ENCODE assay signal across 13 mouse cellular contexts in the genomic region with DNA sequence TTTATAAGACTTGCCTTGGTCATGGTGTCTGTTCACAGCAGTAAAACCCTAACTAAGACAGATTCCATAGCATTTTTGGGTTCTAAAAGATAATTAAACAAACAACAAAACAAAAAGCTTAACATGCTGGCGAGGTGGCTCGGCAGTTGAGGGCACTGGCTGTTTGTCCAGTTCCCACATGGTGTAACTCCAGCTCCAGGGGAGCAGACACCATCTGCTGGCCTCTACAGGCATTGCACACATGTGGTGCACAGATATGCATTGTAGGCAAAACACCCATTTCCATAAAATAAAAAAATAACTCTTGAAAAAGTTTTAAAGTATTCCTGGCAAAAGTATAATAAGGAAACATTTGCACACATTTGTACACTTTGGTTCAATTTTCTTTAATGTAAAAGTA. TPM values are rescaled to one million over a fixed set of nuclear protein-coding genes. Genes with fewer than 3 reads are reported as not detected.
DNase-seq lines count a peak whose midpoint lies in the region; ATAC-seq and TF ChIP-seq lines count a peak whose summit lies in the region.
"Had no signal": no experiment of that assay in that cellular context is flagged by ENCODE, and none has a peak within 500 bp of the region (broad histone marks: within the 10 kb centered on the region; RNA-seq: fewer than 3 reads in every experiment).

No protein-coding gene starts in this region.

- no peaks in the 10 kb centered on the region for H3K4me1 ChIP-seq in heart, postnatal 0 days (ENCODE audit: control insufficient read depth, insufficient read depth)
- H3K4me1 ChIP-seq in heart, embryonic 10.5 days: no peaks in the 10 kb centered on the region
- H3K4me1 ChIP-seq in lung, postnatal 0 days (ENCODE audit: insufficient read depth, low read depth, low read length): no peaks in the 10 kb centered on the region
- H3K4me1 ChIP-seq in neural tube, embryonic 15.5 days: no peaks in the 10 kb centered on the region; the same call in 1 of the 2 replicates
- H3K4me1 ChIP-seq: heart, embryonic 13.5 days; limb, embryonic 15.5 days; midbrain, embryonic 13.5 days had no signal

- no peaks in the 10 kb centered on the region for H3K27me3 ChIP-seq in heart, postnatal 0 days (ENCODE audit: control insufficient read depth, insufficient read depth, low read length)
- no peaks in the 10 kb centered on the region for H3K27me3 ChIP-seq in heart, embryonic 10.5 days (ENCODE audit: insufficient read depth, poor library complexity, severe bottlenecking)
- H3K27me3 ChIP-seq in lung, postnatal 0 days (replicated peaks; ENCODE audit: insufficient read depth, low read length): no peaks in the 10 kb centered on the region
- no peaks in the 10 kb centered on the region for H3K27me3 ChIP-seq in neural tube, embryonic 15.5 days (replicated peaks)
- H3K27me3 ChIP-seq: heart, embryonic 13.5 days; limb, embryonic 15.5 days; midbrain, embryonic 13.5 days had no signal

- H3K9me3 ChIP-seq in heart, postnatal 0 days (replicated peaks; ENCODE audit: control insufficient read depth, low read length): no peaks in the 10 kb centered on the region
- no peaks in the 10 kb centered on the region for H3K9me3 ChIP-seq in heart, embryonic 10.5 days
- no peaks in the 10 kb centered on the region for H3K9me3 ChIP-seq in lung, postnatal 0 days (ENCODE audit: low read length)
- H3K9me3 ChIP-seq in neural tube, embryonic 15.5 days (replicated peaks): no peaks in the 10 kb centered on the region
- H3K9me3 ChIP-seq: heart, embryonic 13.5 days; limb, embryonic 15.5 days; midbrain, embryonic 13.5 days had no signal

- no peak for ATAC-seq in heart, postnatal 0 days (ENCODE audit: insufficient read depth, low read depth)
- no peak for ATAC-seq in lung, postnatal 0 days
- ATAC-seq in megakaryocyte progenitor cell, adult 5-6 weeks (replicated peaks; ENCODE audit: poor library complexity): peak; percentile 82
- no peak for ATAC-seq in neural tube, embryonic 15.5 days (ENCODE audit: low FRiP score)
- ATAC-seq: intestine, embryonic 16.5 days; midbrain, embryonic 13.5 days had no signal

- peak; percentile 32 for TF ChIP-seq CTCF in heart, postnatal 0 days (IDR thresholded peaks at IDR 0.05; ENCODE audit: low read depth)
- TF ChIP-seq CTCF in lung, postnatal 0 days (IDR thresholded peaks at IDR 0.05): peak; percentile 59

- TF ChIP-seq EP300 in heart, postnatal 0 days (IDR thresholded peaks at IDR 0.05; ENCODE audit: low read depth): no peak
- TF ChIP-seq EP300 in lung, postnatal 0 days (IDR thresholded peaks at IDR 0.05): no peak

- DNase-seq in heart, postnatal 0 days (ENCODE audit: low spot score): no peak
- DNase-seq in heart, embryonic 10.5 days (ENCODE audit: low spot score): no peak
- no peak for DNase-seq in lung, postnatal 0 days (ENCODE audit: low spot score)
- no peak for DNase-seq in lung, postnatal 36 days
- peak; percentile 39 for DNase-seq in NIH3T3 (ENCODE audit: low read depth)
- DNase-seq in cerebellum, adult 9-11 months: no peak
- DNase-seq: thymus, postnatal 14 days had no signal

- H3K4me3 ChIP-seq in heart, postnatal 0 days (ENCODE audit: low read depth, low read length): no peak overlapping the region
- no peak overlapping the region for H3K4me3 ChIP-seq in heart, embryonic 10.5 days
- no peak overlapping the region for H3K4me3 ChIP-seq in lung, postnatal 0 days (ENCODE audit: low read depth, low read length)
- no peak overlapping the region for H3K4me3 ChIP-seq in neural tube, embryonic 15.5 days (replicated peaks)
- H3K4me3 ChIP-seq: heart, embryonic 13.5 days; limb, embryonic 15.5 days; midbrain, embryonic 13.5 days had no signal

- H3K36me3 ChIP-seq in heart, postnatal 0 days (replicated peaks; ENCODE audit: control insufficient read depth, insufficient read depth, low read length): peaks cover 48% of the 10 kb centered on the region
- H3K36me3 ChIP-seq in heart, embryonic 10.5 days: peaks cover 74% of the 10 kb centered on the region
- H3K36me3 ChIP-seq in lung, postnatal 0 days (ENCODE audit: insufficient read depth, low read length): peaks cover 7% of the 10 kb centered on the region
- H3K36me3 ChIP-seq in neural tube, embryonic 15.5 days: peaks cover 42% of the 10 kb centered on the region

- H3K4me2 ChIP-seq in heart, postnatal 0 days (ENCODE audit: low read depth, low read length): no peak overlapping the region
- no peak overlapping the region for H3K4me2 ChIP-seq in lung, postnatal 0 days (replicated peaks; ENCODE audit: low read depth, low read length)
- no peak overlapping the region for H3K4me2 ChIP-seq in neural tube, embryonic 15.5 days
- H3K4me2 ChIP-seq: heart, embryonic 13.5 days; limb, embryonic 15.5 days; midbrain, embryonic 13.5 days had no signal

- H3K27ac ChIP-seq in heart, postnatal 0 days (ENCODE audit: low read depth): no peak overlapping the region
- H3K27ac ChIP-seq in heart, embryonic 10.5 days: no peak overlapping the region
- H3K27ac ChIP-seq in lung, postnatal 0 days (ENCODE audit: low read length): no peak overlapping the region
- H3K27ac ChIP-seq in neural tube, embryonic 15.5 days (replicated peaks): no peak overlapping the region
- H3K27ac ChIP-seq: heart, embryonic 13.5 days; limb, embryonic 15.5 days; midbrain, embryonic 13.5 days had no signal

- 82% methylated on average over 2 of the region's 2 CpGs for WGBS in heart, postnatal 0 days
- 87% methylated on average over 2 of the region's 2 CpGs for WGBS in heart, embryonic 10.5 days
- 61% methylated on average over 2 of the region's 2 CpGs for WGBS in lung, postnatal 0 days
- 82% methylated on average over 2 of the region's 2 CpGs for WGBS in neural tube, embryonic 15.5 days

- no peak overlapping the region for H3K9ac ChIP-seq in heart, postnatal 0 days (replicated peaks; ENCODE audit: low read depth, low read length)
- no peak overlapping the region for H3K9ac ChIP-seq in lung, postnatal 0 days (replicated peaks; ENCODE audit: low read depth)
- no peak overlapping the region for H3K9ac ChIP-seq in neural tube, embryonic 15.5 days (replicated peaks)
- H3K9ac ChIP-seq: heart, embryonic 13.5 days; limb, embryonic 15.5 days; midbrain, embryonic 13.5 days had no signal

RNA-seq across cellular contexts. Expression of gene Tamm41, which starts 7.6 kb away (rescaled TPM):
- 30.5 and 56.0 TPM in 2 replicates for total RNA-seq in heart, postnatal 0 days (2014; rRNA removed; ENCODE audit: low replicate concordance)
- polyA plus RNA-seq in heart, postnatal 0 days (2015; fragmentation: Nextera tagmentation; extraction: Ambion mirVana): 22.8 and 23.9 TPM in 2 replicates
- 51.9 and 70.3 TPM in 2 replicates for polyA plus RNA-seq in heart, embryonic 10.5 days (2016; fragmentation: Nextera tagmentation; extraction: Ambion mirVana)
- 27.7 and 28.0 TPM in 2 replicates for polyA plus RNA-seq in lung, postnatal 0 days (2015; fragmentation: Nextera tagmentation; extraction: Ambion mirVana)
- total RNA-seq in megakaryocyte progenitor cell, adult 5-6 weeks (2015): 54.3 and 55.0 TPM in 2 replicates
- total RNA-seq in megakaryocyte progenitor cell, adult 5-6 weeks (2017): 49.5 and 50.6 TPM in 2 replicates
- 47.9 and 53.1 TPM in 2 replicates for polyA plus RNA-seq in neural tube, embryonic 15.5 days (2015; fragmentation: Nextera tagmentation; extraction: Ambion mirVana)
